Mouse (Mus musculus) monocyte, adult 5-6 weeks (primary cell): ENCODE measurements around the gene Zmiz1. TPM values are rescaled to one million over a fixed set of nuclear protein-coding genes. Genes with fewer than 3 reads are reported as not detected.

Source experiments
- ATAC-seq: fragments of 153-309, 156-312 bp; replicated peaks from 2 replicates; pipeline ENCODE4 v1.8.0; 2017; ENCODE audit warnings: mild to moderate bottlenecking; ENCODE audit not compliant: low TSS enrichment, insufficient number of reproducible peaks, severe bottlenecking, poor library complexity, low FRiP score
- total RNA-seq: library from RNA; stranded (forward); fragments of 200-1000, 200-491, 200-594 nt; gene quantifications from 3 replicates; pipeline ENCODE4 v1.2.3, GENCODE M21; 2017

Zmiz1 gene
- total RNA-seq, 1 experiment from 2014 or later: 22.9 TPM

GRCm38 (mm10) chr14:25482404-25482803 lies 23.4 kb downstream of the Zmiz1 start:
- ATAC-seq: no peak

- no peak for ATAC-seq
Observed at GRCm38 (mm10) chr14:25483285-25483684, 24.3 kb downstream of the Zmiz1 start.

- ATAC-seq: peak; percentile 61
Observed at GRCm38 (mm10) chr14:25484049-25484448, 25.1 kb downstream of the Zmiz1 start.

GRCm38 (mm10) chr14:25486220-25486619 lies 27.2 kb downstream of the Zmiz1 start:
- ATAC-seq: no peak

GRCm38 (mm10) chr14:25486742-25487469 lies 27.9 kb downstream of the Zmiz1 start:
- ATAC-seq: no peak

GRCm38 (mm10) chr14:25487470-25487955 lies 28.5 kb downstream of the Zmiz1 start:
- ATAC-seq: no peak

- ATAC-seq: peak; percentile 2; the same call in 1 of the 2 replicates
Observed at GRCm38 (mm10) chr14:25488097-25488613, 29.2 kb downstream of the Zmiz1 start.

- no peak for ATAC-seq
Observed at GRCm38 (mm10) chr14:25489336-25490078, 30.5 kb downstream of the Zmiz1 start.

GRCm38 (mm10) chr14:25491961-25492360 lies 33.0 kb downstream of the Zmiz1 start:
- no peak for ATAC-seq

GRCm38 (mm10) chr14:25492567-25493279 lies 33.7 kb downstream of the Zmiz1 start:
- no peak for ATAC-seq

GRCm38 (mm10) chr14:25493301-25494241 lies 34.6 kb downstream of the Zmiz1 start:
- ATAC-seq: peak; percentile 59

GRCm38 (mm10) chr14:25494778-25495177 lies 35.8 kb downstream of the Zmiz1 start:
- ATAC-seq: no peak

- no peak for ATAC-seq
Observed at GRCm38 (mm10) chr14:25496116-25496515, 37.1 kb downstream of the Zmiz1 start.

GRCm38 (mm10) chr14:25496989-25497388 lies 38.0 kb downstream of the Zmiz1 start:
- no peak for ATAC-seq

GRCm38 (mm10) chr14:25497596-25497995 lies 38.6 kb downstream of the Zmiz1 start:
- no peak for ATAC-seq

- ATAC-seq: no peak
Observed at GRCm38 (mm10) chr14:25498367-25498766, 39.4 kb downstream of the Zmiz1 start.

- ATAC-seq: no peak
Observed at GRCm38 (mm10) chr14:25499526-25499925, 40.5 kb downstream of the Zmiz1 start.

GRCm38 (mm10) chr14:25500511-25501120 lies 41.6 kb downstream of the Zmiz1 start:
- ATAC-seq: no peak
